Mouse (Mus musculus) small intestine, adult 10 weeks (tissue): ENCODE data around the gene Gm8994. TPM values are rescaled to one million over a fixed set of nuclear protein-coding genes. Genes with fewer than 3 reads are reported as not detected.

ENCODE experiments used
- polyA plus RNA-seq: library from polyadenylated mRNA; stranded (reverse); fragments of 350-450 nt; fragmentation: Illumina TruSeq; extraction: RNeasy Lipid Tissue Mini Kit (QIAGEN cat#74804); gene quantifications from one replicate; pipeline ENCODE4 v1.2.3, GENCODE M21; 2014; ENCODE audit warnings: low replicate concordance

The Gm8994 gene
- not detected for polyA plus RNA-seq

GRCm38 (mm10) chr6:136327239-136327638, at the start of gene Gm8994:
Gm8994 (plus strand) TSS chr6:136327539.

Other genes with a start within 250 kb of the Gm8994 start
- not detected for gene Grin2b, start 154.0 kb upstream of the Gm8994 start, polyA plus RNA-seq
- not detected for gene E330021D16Rik, start 88.0 kb downstream of the Gm8994 start, polyA plus RNA-seq
- gene Atf7ip, start 178.6 kb downstream of the Gm8994 start, polyA plus RNA-seq = 35.7 TPM